Mouse (Mus musculus): ENCODE measurements around the gene Rcan3. TPM values are rescaled to one million over a fixed set of nuclear protein-coding genes. Genes with fewer than 3 reads are reported as not detected.

Rcan3 gene
- polyA plus RNA-seq, 1 experiment from 2014 or later, result 14.1 TPM

DNA sequence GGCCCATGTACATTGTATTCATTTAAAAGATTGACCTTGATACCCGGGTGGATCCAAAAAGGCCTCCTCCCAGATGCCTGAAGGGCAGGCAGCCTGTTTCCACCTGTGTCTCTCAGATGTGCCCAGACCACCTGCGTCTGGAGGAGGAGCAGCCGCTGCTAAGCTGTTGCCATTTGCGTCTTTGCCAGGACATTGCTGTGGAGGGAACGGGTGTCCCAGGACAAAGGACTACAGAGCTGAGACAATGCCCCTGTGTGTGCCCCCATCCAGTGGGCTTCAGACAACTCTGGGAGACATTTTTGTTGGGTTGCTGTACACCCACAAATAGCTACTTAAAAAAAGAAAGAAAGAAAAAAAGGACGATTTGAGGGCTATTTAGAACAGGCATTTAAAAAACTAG, 70.8 kb downstream of the Rcan3 start:
- Histone ChIP-seq H3K9ac (ENCODE audit: low read length) (no peak overlapping the region), H3K4me1 (replicated peaks; ENCODE audit: control insufficient read depth, insufficient read depth, low read length) (no peaks in the 10 kb centered on the region), H3K4me2 (ENCODE audit: low read depth, low read length, severe bottlenecking) (no peak overlapping the region), H3K36me3 (ENCODE audit: control insufficient read depth, insufficient read depth, low read length) (no peaks in the 10 kb centered on the region), H3K27me3 (ENCODE audit: control insufficient read depth, insufficient read depth, low read length) (no peaks in the 10 kb centered on the region), H3K27ac (ENCODE audit: low read depth, low read length) (no peak overlapping the region), H3K4me3 (ENCODE audit: low read depth, low read length) (no peak overlapping the region), H3K9me3 (ENCODE audit: control insufficient read depth, low read length) (no peaks in the 10 kb centered on the region)
- 32% methylated on average over 6 of the region's 6 CpGs for WGBS
- no peak for ATAC-seq (replicated peaks; ENCODE audit: low FRiP score)
- no peak for DNase-seq (ENCODE audit: low spot score)

MicroRNA genes within 50 kb of the gene (microRNA counts, 519-probe panel; counts per million panel counts)
- microRNA mmu-miR-700, result 31.2 counts per million

Small RNA genes within 50 kb of the gene (microRNA-seq; reads per million reads assigned to microRNA genes)
- gene Mir700 (ENCODE audit: insufficient number of aligned reads), result 367 reads per million, percentile 55 among the genes with 10 or more reads in this experiment

Other genes starting within 250 kb of the Rcan3 start
- 194 and 195 TPM in 2 replicates for gene Clic4, start 161.0 kb downstream of the Rcan3 start, polyA plus RNA-seq (2014; fragmentation: Nextera tagmentation; extraction: Ambion mirVana)
- 212 and 241 TPM in 2 replicates for gene Srrm1, start 80.5 kb downstream of the Rcan3 start, polyA plus RNA-seq (2014; fragmentation: Nextera tagmentation; extraction: Ambion mirVana)
- 0.20 and 0.43 TPM in 2 replicates for gene Ncmap, start 35.6 kb downstream of the Rcan3 start, polyA plus RNA-seq (2014; fragmentation: Nextera tagmentation; extraction: Ambion mirVana)
- 0.35 and 0.44 TPM in 2 replicates for gene Stpg1, start 60.9 kb upstream of the Rcan3 start, polyA plus RNA-seq (2014; fragmentation: Nextera tagmentation; extraction: Ambion mirVana)
- gene Nipal3, start 61.2 kb upstream of the Rcan3 start, polyA plus RNA-seq (2014; fragmentation: Nextera tagmentation; extraction: Ambion mirVana), result 3.0 and 3.2 TPM in 2 replicates
- gene Grhl3, start 139.8 kb upstream of the Rcan3 start, polyA plus RNA-seq (2014; fragmentation: Nextera tagmentation; extraction: Ambion mirVana), result 3.9 and 4.5 TPM in 2 replicates

All from forebrain, embryonic 11.5 days (tissue).